Mouse (Mus musculus) myocyte (in vitro differentiated cells): ENCODE measurements at regions not wholly inside any gene's neighbourhood (a gene's known extent, or its start where the extent isn't known, plus 50 kb on each side); places are given as distances from the start of the nearest gene placed in this dataset.

Experiments
- MYOD1 ChIP-seq, 3 experiments: IDR thresholded peaks; one replicate each; pipeline ENCODE4 v1.6.1; 2011; ENCODE audit warnings: control low read depth in 2 of 3, low read depth in 2 of 3, mild to moderate bottlenecking in 2 of 3, moderate library complexity in 1 of 3; ENCODE audit not compliant: insufficient read length in 2 of 3, control insufficient read depth in 1 of 3
- MYOG ChIP-seq, 3 experiments: IDR thresholded peaks; one replicate each; pipeline ENCODE4 v1.6.1; 2011; ENCODE audit warnings: control low read depth in 2 of 3, low read depth in 2 of 3, mild to moderate bottlenecking in 2 of 3; ENCODE audit not compliant: insufficient read length in 2 of 3, control insufficient read depth in 1 of 3, insufficient read depth in 1 of 3
- POLR2A ChIP-seq: IDR thresholded peaks from one replicate; pipeline ENCODE4 v1.6.1; 2011; ENCODE audit warnings: low read depth, mild to moderate bottlenecking, control low read depth, moderate library complexity; ENCODE audit not compliant: insufficient read length

GRCm38 (mm10) chr8:6789096-6789495 is 1683.9 kb upstream of the Slc10a2 start:
- no peak for TF ChIP-seq MYOD1 (IDR thresholded peaks at IDR 0.05; ENCODE audit: control insufficient read depth in 1 of 3, insufficient read length in 2 of 3, low read depth in 2 of 3)
- TF ChIP-seq POLR2A = no peak
- no peak for TF ChIP-seq MYOG (IDR thresholded peaks at IDR 0.05; ENCODE audit: control insufficient read depth in 1 of 3, insufficient read depth in 1 of 3, insufficient read length in 2 of 3, low read depth in 2 of 3)
